Mouse (Mus musculus): ENCODE results near the gene Dvl3. TPM values are rescaled to one million over a fixed set of nuclear protein-coding genes. Genes with fewer than 3 reads are reported as not detected.

Dvl3 gene
- total and polyA plus RNA-seq, 3 experiments = 1.9 to 16.9 (median 7.7) TPM

DNA sequence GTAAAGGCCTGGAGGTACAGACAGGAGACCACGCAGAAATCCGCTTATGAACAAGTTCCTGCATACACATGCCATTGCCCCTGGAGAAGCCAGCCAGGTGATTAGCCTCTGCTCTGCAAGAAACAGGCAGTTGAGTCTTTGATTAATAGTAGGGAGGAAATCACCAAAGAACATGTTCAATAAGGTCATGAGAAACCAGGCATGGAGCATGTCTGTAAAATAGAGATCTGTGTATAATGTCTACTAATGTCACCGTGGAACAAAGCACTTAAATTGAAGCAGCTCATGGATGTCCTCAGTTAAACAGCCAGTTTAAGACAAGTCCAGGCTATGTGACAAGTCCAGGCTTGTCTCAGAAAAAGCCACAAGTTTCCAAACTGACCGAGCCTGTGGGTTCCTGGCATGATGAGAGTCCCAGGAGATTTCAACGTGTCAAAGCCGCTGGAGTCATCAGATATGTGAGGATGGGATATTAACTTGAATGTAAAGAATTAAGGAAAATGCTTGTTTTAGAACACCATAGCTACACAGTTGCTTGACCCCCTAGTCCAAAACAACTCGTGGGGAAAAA is 5.4 kb upstream of the Dvl3 start:
- in situ Hi-C loops (cut with MboI; ENCODE audit: low pct_ligation_motif_present, low pct_unique_long_range_greater_than_20kb, low sequenced_read_pairs) = no loop called here
- Histone ChIP-seq H3K79me2 (replicated peaks; ENCODE audit: control insufficient read depth, extremely low read depth, insufficient read depth, poor library complexity, severe bottlenecking) (no peaks in the 10 kb centered on the region), H3K4me2 (ENCODE audit: insufficient read depth, low read depth, poor library complexity, severe bottlenecking) (peak overlapping the region; percentile 35; the same call in 1 of the 2 replicates), H3K9ac (ENCODE audit: insufficient read depth, low read depth) (peak overlapping the region; percentile 34), H3K36me3 (replicated peaks in 1 of 2; ENCODE audit: control insufficient read depth in 1 of 2, insufficient read depth in 1 of 2, low read length in 1 of 2) (peaks cover 49 to 60% of the 10 kb centered on the region in 2 experiments), H3K4me1 (ENCODE audit: control insufficient read depth in 1 of 2, insufficient read depth in 2 of 2) (peaks cover 0 to 15% of the 10 kb centered on the region in 2 experiments; a peak in 3 of 4 replicates), H3K27ac (ENCODE audit: insufficient read depth, low read depth) (no peak overlapping the region), H3K9me3 (replicated peaks; ENCODE audit: low read length) (no peaks in the 10 kb centered on the region), H3K4me3 (replicated peaks in 1 of 3; ENCODE audit: low read depth in 2 of 3, low read length in 2 of 3, poor library complexity in 1 of 3) (no peak overlapping the region), H3K27me3 (replicated peaks) (no peaks in the 10 kb centered on the region)
- DNase-seq (ENCODE audit: extremely low read depth) = peak; percentile 46
- TF ChIP-seq JUND (conservative IDR thresholded peaks at IDR 0.05; ENCODE audit: low read depth, low read length) (no peak), ELF1 (IDR thresholded peaks at IDR 0.05; ENCODE audit: low read depth, low read length) (no peak), CHD2 (IDR thresholded peaks at IDR 0.05; ENCODE audit: low read length) (peak; percentile 42; the same call in 1 of the 2 replicates), USF1 (IDR thresholded peaks at IDR 0.05; ENCODE audit: low read depth, low read length) (no peak), SMC3 (IDR thresholded peaks at IDR 0.05; ENCODE audit: low read depth, low read length) (no peak), RAD21 (IDR thresholded peaks at IDR 0.05; ENCODE audit: low read depth, low read length) (no peak), ZC3H11A (IDR thresholded peaks at IDR 0.05; ENCODE audit: low read depth, low read length) (no peak), SIN3A (IDR thresholded peaks at IDR 0.05; ENCODE audit: low read length) (peak; percentile 48; the same call in 1 of the 2 replicates), IRF4 (IDR thresholded peaks at IDR 0.05; ENCODE audit: low read depth, low read length) (peak; percentile 66), HCFC1 (IDR thresholded peaks at IDR 0.05; ENCODE audit: low read depth, low read length) (no peak), MXI1 (IDR thresholded peaks at IDR 0.05; ENCODE audit: low read depth, low read length) (no peak), MAZ (IDR thresholded peaks at IDR 0.05; ENCODE audit: low read depth, low read length) (no peak), ETS1 (conservative IDR thresholded peaks at IDR 0.05; ENCODE audit: low read depth, low read length) (peak; percentile 37; the same call in 1 of the 2 replicates), E2F4 (IDR thresholded peaks at IDR 0.05; ENCODE audit: insufficient replicate concordance, low read depth, low read length) (no peak), UBTF (IDR thresholded peaks at IDR 0.05; ENCODE audit: low read depth, low read length) (no peak), TCF12 (IDR thresholded peaks at IDR 0.05; ENCODE audit: low read depth, low read length) (peak; percentile 28; the same call in 1 of the 2 replicates), CTCF (conservative IDR thresholded peaks at IDR 0.05 in 1 of 2, IDR thresholded peaks at IDR 0.05 in 1 of 2; ENCODE audit: low read depth in 2 of 2, low read length in 2 of 2) (no peak), MEF2A (IDR thresholded peaks at IDR 0.05; ENCODE audit: borderline replicate concordance, low read depth, low read length) (peak; percentile 69; the same call in 1 of the 2 replicates), MAFK (IDR thresholded peaks at IDR 0.05; ENCODE audit: insufficient replicate concordance, low read length) (peak; percentile 27; the same call in 1 of the 2 replicates), KAT2A (IDR thresholded peaks at IDR 0.05; ENCODE audit: insufficient replicate concordance, low read length) (0 out of 2 replicates have a peak, but pooled peaks have one; percentile 36), CHD1 (IDR thresholded peaks at IDR 0.05; ENCODE audit: low read depth, low read length) (peak; percentile 99), POLR2AphosphoS2 (IDR thresholded peaks at IDR 0.05; ENCODE audit: low read depth, low read length) (peak; percentile 60), GABPA (IDR thresholded peaks at IDR 0.05; ENCODE audit: insufficient replicate concordance, low read depth, low read length) (no peak), ZNF384 (IDR thresholded peaks at IDR 0.05; ENCODE audit: low read depth, low read length) (no peak), TBP (conservative IDR thresholded peaks at IDR 0.05; ENCODE audit: low read depth, low read length) (no peak), ZMIZ1 (IDR thresholded peaks at IDR 0.05; ENCODE audit: low read depth, low read length) (0 out of 2 replicates have a peak, but pooled peaks have one; percentile 55), EP300 (IDR thresholded peaks at IDR 0.05; ENCODE audit: low read length) (peak; percentile 76), RCOR1 (conservative IDR thresholded peaks at IDR 0.05; ENCODE audit: low read depth, low read length) (no peak), MAX (IDR thresholded peaks at IDR 0.05; ENCODE audit: low read length) (no peak; the same call in 1 of the 2 replicates), BHLHE40 (IDR thresholded peaks at IDR 0.05; ENCODE audit: low read depth, low read length) (0 out of 2 replicates have a peak, but pooled peaks have one; percentile 20)
- dilution Hi-C loops (cut with MboI; ENCODE audit: extremely low pct_ligation_motif_present, extremely low pct_unique_long_range_greater_than_20kb, low sequenced_read_pairs) = no loop called here

Measured in CH12.LX (cell line).